Mouse (Mus musculus): ENCODE data around the gene Sfxn3. TPM values are rescaled to one million over a fixed set of nuclear protein-coding genes. Genes with fewer than 3 reads are reported as not detected.

Sfxn3 gene
- total and polyA plus RNA-seq, 2 experiments from 2014 or later: 50.7 to 106 TPM

- peaks cover 11% of the 10 kb centered on the region for H3K4me1 ChIP-seq (ENCODE audit: insufficient read depth)
- no peaks in the 10 kb centered on the region for H3K36me3 ChIP-seq (ENCODE audit: insufficient read depth)
- peaks cover 57% of the 10 kb centered on the region for H3K27me3 ChIP-seq (ENCODE audit: insufficient read depth, low read length)
- H3K4me3 ChIP-seq (ENCODE audit: low read depth, low read length): peak overlapping the region; percentile 29
- ATAC-seq (no peak), DNase-seq (peak; percentile 37)
- WGBS: 2% methylated on average over 45 of the region's 45 CpGs
- peak overlapping the region; percentile 37 for H3K9ac ChIP-seq
- TF ChIP-seq CTCF (IDR thresholded peaks at IDR 0.05; ENCODE audit: low read depth): no peak
- H3K27ac ChIP-seq (ENCODE audit: low read depth, low read length): no peak overlapping the region
- H3K9me3 ChIP-seq (ENCODE audit: low read length): no peaks in the 10 kb centered on the region
- H3K4me2 ChIP-seq (ENCODE audit: low read depth): peak overlapping the region; percentile 53
These were observed 32.6 kb downstream of the Sfxn3 start for GRCm38 (mm10) chr19:45079769-45080515.

- H3K27me3 ChIP-seq (ENCODE audit: insufficient read depth, low read length): peaks cover 53% of the 10 kb centered on the region
These were observed 33.4 kb downstream of the Sfxn3 start for GRCm38 (mm10) chr19:45080711-45081110.

GRCm38 (mm10) chr19:45081279-45081678 is 34.0 kb downstream of the Sfxn3 start:
- 0% methylated on average over 5 of the region's 5 CpGs for WGBS
- peak; percentile 55; the same call in 1 of the 2 replicates for ATAC-seq

More at GRCm38 (mm10) chr19:45080711-45081110, 33.4 kb downstream of the Sfxn3 start:
- DNase-seq (peak; percentile 17), ATAC-seq (no peak)
- peak overlapping the region; percentile 37; the same call in 1 of the 2 replicates for H3K9ac ChIP-seq
- peaks cover 11% of the 10 kb centered on the region for H3K4me1 ChIP-seq (ENCODE audit: insufficient read depth)
- H3K4me2 ChIP-seq (ENCODE audit: low read depth): peak overlapping the region; percentile 53
- no peak overlapping the region for H3K27ac ChIP-seq (ENCODE audit: low read depth, low read length)
- H3K36me3 ChIP-seq (ENCODE audit: insufficient read depth): no peaks in the 10 kb centered on the region
- no peaks in the 10 kb centered on the region for H3K9me3 ChIP-seq (ENCODE audit: low read length)
- no peak for TF ChIP-seq CTCF (IDR thresholded peaks at IDR 0.05; ENCODE audit: low read depth)
- 1% methylated on average over 17 of the region's 17 CpGs for WGBS
- peak overlapping the region; percentile 29 for H3K4me3 ChIP-seq (ENCODE audit: low read depth, low read length)

GRCm38 (mm10) chr19:45081841-45082550 is 34.7 kb downstream of the Sfxn3 start:
- Histone ChIP-seq H3K36me3 (ENCODE audit: insufficient read depth) (no peaks in the 10 kb centered on the region), H3K9me3 (ENCODE audit: low read length) (no peaks in the 10 kb centered on the region), H3K27me3 (ENCODE audit: insufficient read depth, low read length) (peaks cover 47% of the 10 kb centered on the region), H3K27ac (ENCODE audit: low read depth, low read length) (no peak overlapping the region), H3K4me3 (ENCODE audit: low read depth, low read length) (no peak overlapping the region), H3K9ac (no peak overlapping the region), H3K4me1 (ENCODE audit: insufficient read depth) (peaks cover 6% of the 10 kb centered on the region), H3K4me2 (ENCODE audit: low read depth) (no peak overlapping the region)
- ATAC-seq: no peak
- DNase-seq: peak; percentile 48
- 16% methylated on average over 11 of the region's 11 CpGs for WGBS
- peak; percentile 57; the same call in 1 of the 2 replicates for TF ChIP-seq CTCF (IDR thresholded peaks at IDR 0.05; ENCODE audit: low read depth)

More at GRCm38 (mm10) chr19:45081279-45081678, 34.0 kb downstream of the Sfxn3 start:
- Histone ChIP-seq H3K27ac (ENCODE audit: low read depth, low read length) (no peak overlapping the region), H3K9ac (no peak overlapping the region), H3K27me3 (ENCODE audit: insufficient read depth, low read length) (peaks cover 53% of the 10 kb centered on the region), H3K4me3 (ENCODE audit: low read depth, low read length) (0 out of 2 replicates have a peak overlapping the region, but pooled peaks have one; percentile 29), H3K36me3 (ENCODE audit: insufficient read depth) (no peaks in the 10 kb centered on the region), H3K4me1 (ENCODE audit: insufficient read depth) (peaks cover 11% of the 10 kb centered on the region), H3K4me2 (ENCODE audit: low read depth) (peak overlapping the region; percentile 53), H3K9me3 (ENCODE audit: low read length) (no peaks in the 10 kb centered on the region)
- peak; percentile 88 for DNase-seq
- TF ChIP-seq CTCF (IDR thresholded peaks at IDR 0.05; ENCODE audit: low read depth): peak; percentile 97

- Histone ChIP-seq H3K4me3 (ENCODE audit: low read depth, low read length) (no peak overlapping the region), H3K27ac (ENCODE audit: low read depth, low read length) (no peak overlapping the region), H3K9me3 (ENCODE audit: low read length) (no peaks in the 10 kb centered on the region), H3K4me2 (ENCODE audit: low read depth) (no peak overlapping the region), H3K36me3 (ENCODE audit: insufficient read depth) (no peaks in the 10 kb centered on the region), H3K27me3 (ENCODE audit: insufficient read depth, low read length) (no peaks in the 10 kb centered on the region; the same call in 1 of the 2 replicates), H3K9ac (no peak overlapping the region), H3K4me1 (ENCODE audit: insufficient read depth) (no peaks in the 10 kb centered on the region)
- DNase-seq (no peak), ATAC-seq (no peak)
- WGBS: 34% methylated on average over 11 of the region's 11 CpGs
- TF ChIP-seq CTCF (IDR thresholded peaks at IDR 0.05; ENCODE audit: low read depth): no peak
These were observed 50.6 kb downstream of the Sfxn3 start for GRCm38 (mm10) chr19:45097868-45098267.

- Histone ChIP-seq H3K36me3 (ENCODE audit: insufficient read depth) (no peaks in the 10 kb centered on the region), H3K4me3 (ENCODE audit: low read depth, low read length) (no peak overlapping the region), H3K9ac (no peak overlapping the region), H3K27me3 (ENCODE audit: insufficient read depth, low read length) (no peaks in the 10 kb centered on the region; the same call in 1 of the 2 replicates), H3K9me3 (ENCODE audit: low read length) (no peaks in the 10 kb centered on the region), H3K4me1 (ENCODE audit: insufficient read depth) (no peaks in the 10 kb centered on the region), H3K27ac (ENCODE audit: low read depth, low read length) (no peak overlapping the region), H3K4me2 (ENCODE audit: low read depth) (no peak overlapping the region)
- TF ChIP-seq CTCF (IDR thresholded peaks at IDR 0.05; ENCODE audit: low read depth): no peak
- ATAC-seq (no peak), DNase-seq (no peak)
- WGBS: 76% methylated on average over 8 of the region's 8 CpGs
These were observed 53.4 kb downstream of the Sfxn3 start for GRCm38 (mm10) chr19:45100486-45101270.

Data from forebrain, postnatal 0 days (tissue).